Mouse (Mus musculus): ENCODE data around the gene Rbm20. TPM values are rescaled to one million over a fixed set of nuclear protein-coding genes. Genes with fewer than 3 reads are reported as not detected.

Rbm20 gene
- polyA plus RNA-seq, 1 experiment from 2014 or later, result 2.5 TPM

GRCm38 (mm10) chr19:53690816-53691215, 13.7 kb downstream of the Rbm20 start:
- Histone ChIP-seq H3K4me1 (replicated peaks; ENCODE audit: control insufficient read depth, insufficient read depth) (no peaks in the 10 kb centered on the region), H3K9me3 (ENCODE audit: control insufficient read depth, low read length) (no peaks in the 10 kb centered on the region), H3K27ac (replicated peaks) (no peak overlapping the region), H3K27me3 (ENCODE audit: control insufficient read depth, insufficient read depth, low read length) (no peaks in the 10 kb centered on the region), H3K36me3 (ENCODE audit: control insufficient read depth, insufficient read depth, low read length) (no peaks in the 10 kb centered on the region), H3K4me3 (ENCODE audit: low read depth, low read length) (no peak overlapping the region), H3K9ac (ENCODE audit: low read length) (no peak overlapping the region), H3K4me2 (replicated peaks; ENCODE audit: low read depth) (no peak overlapping the region)
- TF ChIP-seq EP300 (optimal IDR thresholded peaks at IDR 0.05) (no peak), CTCF (IDR thresholded peaks at IDR 0.05; ENCODE audit: low read depth) (no peak)
- ATAC-seq (ENCODE audit: low FRiP score, low TSS enrichment), result no peak
- 74% methylated on average over 10 of the region's 10 CpGs for WGBS
- no peak for DNase-seq (ENCODE audit: low spot score)

GRCm38 (mm10) chr19:53694020-53694419, 16.9 kb downstream of the Rbm20 start:
- no peak for DNase-seq (ENCODE audit: low spot score)
- TF ChIP-seq EP300 (optimal IDR thresholded peaks at IDR 0.05) (no peak), CTCF (IDR thresholded peaks at IDR 0.05; ENCODE audit: low read depth) (no peak)

GRCm38 (mm10) chr19:53696079-53696478, 19.0 kb downstream of the Rbm20 start:
- WGBS, result 68% methylated on average over 6 of the region's 6 CpGs
- H3K27ac ChIP-seq (replicated peaks), result no peak overlapping the region
- ATAC-seq (ENCODE audit: low FRiP score, low TSS enrichment), result no peak
- no peak overlapping the region for H3K4me3 ChIP-seq (ENCODE audit: low read depth, low read length)
- H3K9me3 ChIP-seq (ENCODE audit: control insufficient read depth, low read length), result no peaks in the 10 kb centered on the region
- H3K27me3 ChIP-seq (ENCODE audit: control insufficient read depth, insufficient read depth, low read length), result no peaks in the 10 kb centered on the region
- no peak overlapping the region for H3K9ac ChIP-seq (ENCODE audit: low read length)
- DNase-seq (ENCODE audit: low spot score), result no peak
- no peaks in the 10 kb centered on the region for H3K36me3 ChIP-seq (ENCODE audit: control insufficient read depth, insufficient read depth, low read length)
- TF ChIP-seq CTCF (IDR thresholded peaks at IDR 0.05; ENCODE audit: low read depth) (no peak), EP300 (optimal IDR thresholded peaks at IDR 0.05) (no peak)
- H3K4me1 ChIP-seq (replicated peaks; ENCODE audit: control insufficient read depth, insufficient read depth), result no peaks in the 10 kb centered on the region
- H3K4me2 ChIP-seq (replicated peaks; ENCODE audit: low read depth), result no peak overlapping the region

More at GRCm38 (mm10) chr19:53694020-53694419, 16.9 kb downstream of the Rbm20 start:
- no peaks in the 10 kb centered on the region for H3K4me1 ChIP-seq (replicated peaks; ENCODE audit: control insufficient read depth, insufficient read depth)
- H3K27ac ChIP-seq (replicated peaks), result no peak overlapping the region
- no peak overlapping the region for H3K4me2 ChIP-seq (replicated peaks; ENCODE audit: low read depth)
- 20% methylated on average over 1 of the region's 1 CpGs for WGBS
- no peaks in the 10 kb centered on the region for H3K27me3 ChIP-seq (ENCODE audit: control insufficient read depth, insufficient read depth, low read length)
- no peaks in the 10 kb centered on the region for H3K9me3 ChIP-seq (ENCODE audit: control insufficient read depth, low read length)
- no peaks in the 10 kb centered on the region for H3K36me3 ChIP-seq (ENCODE audit: control insufficient read depth, insufficient read depth, low read length)
- H3K9ac ChIP-seq (ENCODE audit: low read length), result no peak overlapping the region
- H3K4me3 ChIP-seq (ENCODE audit: low read depth, low read length), result no peak overlapping the region
- ATAC-seq (ENCODE audit: low FRiP score, low TSS enrichment), result no peak

GRCm38 (mm10) chr19:53696655-53697054, 19.5 kb downstream of the Rbm20 start:
- Histone ChIP-seq H3K4me3 (ENCODE audit: low read depth, low read length) (no peak overlapping the region), H3K9me3 (ENCODE audit: control insufficient read depth, low read length) (no peaks in the 10 kb centered on the region), H3K36me3 (ENCODE audit: control insufficient read depth, insufficient read depth, low read length) (no peaks in the 10 kb centered on the region), H3K4me2 (replicated peaks; ENCODE audit: low read depth) (no peak overlapping the region), H3K4me1 (replicated peaks; ENCODE audit: control insufficient read depth, insufficient read depth) (no peaks in the 10 kb centered on the region), H3K27ac (replicated peaks) (no peak overlapping the region), H3K9ac (ENCODE audit: low read length) (no peak overlapping the region), H3K27me3 (ENCODE audit: control insufficient read depth, insufficient read depth, low read length) (no peaks in the 10 kb centered on the region)
- ATAC-seq (ENCODE audit: low FRiP score, low TSS enrichment), result no peak
- TF ChIP-seq CTCF (IDR thresholded peaks at IDR 0.05; ENCODE audit: low read depth) (no peak), EP300 (optimal IDR thresholded peaks at IDR 0.05) (no peak)
- WGBS, result 65% methylated on average over 3 of the region's 3 CpGs
- DNase-seq (ENCODE audit: low spot score), result no peak

- Histone ChIP-seq H3K9me3 (ENCODE audit: control insufficient read depth, low read length) (no peaks in the 10 kb centered on the region), H3K27ac (replicated peaks) (no peak overlapping the region), H3K4me1 (replicated peaks; ENCODE audit: control insufficient read depth, insufficient read depth) (no peaks in the 10 kb centered on the region), H3K27me3 (ENCODE audit: control insufficient read depth, insufficient read depth, low read length) (no peaks in the 10 kb centered on the region), H3K9ac (ENCODE audit: low read length) (no peak overlapping the region), H3K4me2 (replicated peaks; ENCODE audit: low read depth) (no peak overlapping the region), H3K36me3 (ENCODE audit: control insufficient read depth, insufficient read depth, low read length) (no peaks in the 10 kb centered on the region), H3K4me3 (ENCODE audit: low read depth, low read length) (no peak overlapping the region)
- ATAC-seq (ENCODE audit: low FRiP score, low TSS enrichment) (0 out of 2 replicates have a peak, but pooled peaks have one; percentile 49), DNase-seq (ENCODE audit: low spot score) (no peak)
- WGBS, result 64% methylated on average over 24 of the region's 24 CpGs
- TF ChIP-seq CTCF (IDR thresholded peaks at IDR 0.05; ENCODE audit: low read depth) (no peak), EP300 (optimal IDR thresholded peaks at IDR 0.05) (no peak)
Observed at GRCm38 (mm10) chr19:53697376-53698126, 20.4 kb downstream of the Rbm20 start.

GRCm38 (mm10) chr19:53699671-53700070, 22.6 kb downstream of the Rbm20 start:
- no peaks in the 10 kb centered on the region for H3K4me1 ChIP-seq (replicated peaks; ENCODE audit: control insufficient read depth, insufficient read depth)
- 27% methylated on average over 7 of the region's 7 CpGs for WGBS
- no peak overlapping the region for H3K4me3 ChIP-seq (ENCODE audit: low read depth, low read length)
- DNase-seq (ENCODE audit: low spot score), result no peak
- no peak for TF ChIP-seq CTCF (IDR thresholded peaks at IDR 0.05; ENCODE audit: low read depth)
- no peak for TF ChIP-seq EP300 (optimal IDR thresholded peaks at IDR 0.05)
- no peaks in the 10 kb centered on the region for H3K36me3 ChIP-seq (ENCODE audit: control insufficient read depth, insufficient read depth, low read length)
- no peak overlapping the region for H3K4me2 ChIP-seq (replicated peaks; ENCODE audit: low read depth)
- no peak overlapping the region for H3K27ac ChIP-seq (replicated peaks)
- ATAC-seq (ENCODE audit: low FRiP score, low TSS enrichment), result no peak
- H3K27me3 ChIP-seq (ENCODE audit: control insufficient read depth, insufficient read depth, low read length), result no peaks in the 10 kb centered on the region
- no peak overlapping the region for H3K9ac ChIP-seq (ENCODE audit: low read length)
- no peaks in the 10 kb centered on the region for H3K9me3 ChIP-seq (ENCODE audit: control insufficient read depth, low read length)

All from stomach, postnatal 0 days (tissue).